Mouse (Mus musculus) intestine, embryonic 16.5 days (tissue): ENCODE data around the gene Tmem178. TPM values are rescaled to one million over a fixed set of nuclear protein-coding genes. Genes with fewer than 3 reads are reported as not detected.

Source experiments
- ATAC-seq: fragments of 200-750 bp; cut with Nextera tagmentation; 2 replicates; pipeline ENCODE4 v1.8.0; 2017; ENCODE audit warnings: moderate TSS enrichment, moderate library complexity
- H3K27ac ChIP-seq: fragments of 300-500 bp; sonication (generic); 2 replicates; pipeline ENCODE4 v1.5.1; 2014; ENCODE audit warnings: mild to moderate bottlenecking, low read length
- H3K27me3 ChIP-seq: fragments of 300-500 bp; sonication (generic); replicated peaks from 2 replicates; pipeline ENCODE4 v1.6.1; 2014; ENCODE audit warnings: low read length, control low read depth, mixed read lengths; ENCODE audit not compliant: control insufficient read depth, insufficient read depth
- H3K36me3 ChIP-seq: fragments of 300-500 bp; sonication (generic); 2 replicates; pipeline ENCODE4 v1.6.1; 2014; ENCODE audit warnings: low read length, control low read depth; ENCODE audit not compliant: control insufficient read depth, insufficient read depth
- H3K4me1 ChIP-seq: fragments of 300-500 bp; sonication (generic); 2 replicates; pipeline ENCODE4 v1.6.1; 2014; ENCODE audit warnings: low read length, control low read depth, mixed read lengths; ENCODE audit not compliant: control insufficient read depth, insufficient read depth
- H3K4me2 ChIP-seq: fragments of 300-500 bp; sonication (generic); 2 replicates; pipeline ENCODE4 v1.6.1; 2014; ENCODE audit warnings: low read depth, low read length, control low read depth
- H3K4me3 ChIP-seq: fragments of 300-500 bp; sonication (generic); 2 replicates; pipeline ENCODE4 v1.5.1; 2014; ENCODE audit warnings: mild to moderate bottlenecking, low read length
- H3K9ac ChIP-seq: fragments of 300-500 bp; sonication (generic); 2 replicates; pipeline ENCODE4 v1.6.1; 2014; ENCODE audit warnings: low read depth, low read length
- H3K9me3 ChIP-seq: fragments of 300-500 bp; sonication (generic); 2 replicates; pipeline ENCODE4 v1.6.1; 2016; ENCODE audit warnings: low read length, control low read depth; ENCODE audit not compliant: control insufficient read depth
- WGBS: fragments of 180-500 bp; shearing (Covaris S2); extraction: QIAGEN DNeasy Blood & Tissue Kit; methylation state at CpG from one replicate; pipeline ENCODE4 v1.1.7; 2014; 5-methylcytosine and 5-hydroxymethylcytosine counted together
- polyA plus RNA-seq: library from polyadenylated mRNA; unstranded; fragments of >200 nt; fragmentation: Nextera tagmentation; extraction: Ambion mirVana; gene quantifications from 2 replicates; pipeline ENCODE4 v1.2.1, GENCODE M21; 2015

Tmem178 gene
- polyA plus RNA-seq, 1 experiment from 2014 or later = 1.6 TPM

DNA sequence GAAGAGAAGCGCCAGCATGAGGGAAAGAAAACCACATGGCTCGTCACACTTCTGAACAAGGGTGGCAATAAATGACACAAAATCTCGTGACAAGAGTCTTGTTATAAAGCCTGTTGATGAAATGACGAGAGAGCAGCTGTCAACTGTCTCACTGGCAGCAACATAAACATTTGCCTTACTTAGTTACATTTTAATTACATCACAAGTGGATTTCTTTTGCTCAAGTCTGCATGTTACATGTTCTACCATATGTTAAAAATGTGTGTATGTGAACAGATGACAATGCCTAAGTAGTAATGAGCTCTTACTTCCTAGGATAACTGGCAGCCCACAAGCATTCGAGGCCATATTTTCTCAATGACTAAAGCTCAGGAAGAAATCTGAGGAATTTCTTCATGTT lies 90.9 kb downstream of the Tmem178 start:
- Histone ChIP-seq H3K4me1 (no peaks in the 10 kb centered on the region), H3K9ac (no peak overlapping the region), H3K9me3 (no peaks in the 10 kb centered on the region), H3K4me2 (no peak overlapping the region), H3K27ac (no peak overlapping the region), H3K36me3 (peaks cover 6% of the 10 kb centered on the region), H3K27me3 (no peaks in the 10 kb centered on the region), H3K4me3 (no peak overlapping the region)
- WGBS = 72% methylated on average over 5 of the region's 5 CpGs
- ATAC-seq = no peak

DNA sequence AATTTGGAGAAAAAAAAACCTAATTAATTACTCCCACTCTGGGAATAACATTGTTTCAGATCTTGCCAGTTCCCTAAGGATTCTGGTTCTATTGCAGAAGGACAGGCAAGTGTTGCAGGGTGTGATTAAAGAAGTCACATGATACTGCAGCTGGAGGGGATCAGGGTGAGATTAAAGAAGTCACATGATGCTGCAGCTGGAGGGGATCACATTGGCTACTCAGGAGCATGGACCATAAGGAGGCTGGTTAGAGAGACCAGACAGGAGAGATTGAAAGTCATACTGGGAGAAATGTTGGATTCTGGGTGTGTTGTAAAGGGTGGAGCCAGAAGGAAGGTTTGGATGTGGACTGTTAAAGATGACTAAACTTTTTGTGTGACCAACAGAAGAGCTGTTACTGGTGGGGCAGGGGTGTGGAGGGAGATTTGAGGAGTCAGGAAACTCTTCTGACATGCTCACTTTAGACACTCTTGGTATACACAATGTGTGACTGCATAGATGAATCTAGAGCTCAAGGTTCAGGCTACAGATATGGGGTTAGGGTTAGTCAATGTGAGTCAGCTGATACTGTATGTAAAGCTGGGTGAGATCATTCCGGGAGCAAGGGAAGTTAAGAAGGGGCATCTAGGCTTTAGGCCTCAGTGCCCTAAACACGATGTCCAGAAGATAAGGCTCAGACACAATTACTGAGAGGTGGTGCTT lies 94.4 kb downstream of the Tmem178 start:
- ATAC-seq = 0 out of 2 replicates have a peak, but pooled peaks have one; percentile 16
- WGBS = 86% methylated on average over 2 of the region's 2 CpGs
- H3K27ac ChIP-seq = no peak overlapping the region
- no peak overlapping the region for H3K4me2 ChIP-seq
- H3K9ac ChIP-seq = no peak overlapping the region
- no peaks in the 10 kb centered on the region for H3K9me3 ChIP-seq
- H3K4me1 ChIP-seq = no peaks in the 10 kb centered on the region
- H3K4me3 ChIP-seq = no peak overlapping the region
- H3K27me3 ChIP-seq = no peaks in the 10 kb centered on the region
- peaks cover 7% of the 10 kb centered on the region for H3K36me3 ChIP-seq

DNA sequence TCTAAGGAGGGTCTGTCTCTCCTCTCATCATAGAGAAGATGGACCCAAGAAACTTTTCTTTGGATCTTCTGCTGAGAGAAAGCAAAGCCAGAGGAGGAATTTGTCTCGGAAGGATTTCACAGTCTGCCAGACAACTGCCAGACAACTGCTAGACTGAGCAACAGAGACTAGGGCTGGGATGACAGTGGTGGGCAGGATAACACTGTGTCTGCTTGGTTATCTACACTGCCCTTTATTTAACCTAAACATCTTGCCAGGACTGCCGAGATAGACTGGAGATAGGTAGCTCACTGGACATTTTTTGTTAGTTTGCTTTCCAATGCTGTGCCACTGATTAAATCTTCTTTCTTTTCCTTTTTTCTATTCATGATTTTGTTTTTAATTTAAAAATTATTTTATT lies 97.2 kb downstream of the Tmem178 start:
- Histone ChIP-seq H3K36me3 (peaks cover 7% of the 10 kb centered on the region), H3K4me2 (no peak overlapping the region), H3K27ac (no peak overlapping the region), H3K27me3 (no peaks in the 10 kb centered on the region), H3K9ac (no peak overlapping the region), H3K4me1 (no peaks in the 10 kb centered on the region), H3K9me3 (no peaks in the 10 kb centered on the region), H3K4me3 (no peak overlapping the region)
- 60% methylated on average over 2 of the region's 2 CpGs for WGBS
- no peak for ATAC-seq

DNA sequence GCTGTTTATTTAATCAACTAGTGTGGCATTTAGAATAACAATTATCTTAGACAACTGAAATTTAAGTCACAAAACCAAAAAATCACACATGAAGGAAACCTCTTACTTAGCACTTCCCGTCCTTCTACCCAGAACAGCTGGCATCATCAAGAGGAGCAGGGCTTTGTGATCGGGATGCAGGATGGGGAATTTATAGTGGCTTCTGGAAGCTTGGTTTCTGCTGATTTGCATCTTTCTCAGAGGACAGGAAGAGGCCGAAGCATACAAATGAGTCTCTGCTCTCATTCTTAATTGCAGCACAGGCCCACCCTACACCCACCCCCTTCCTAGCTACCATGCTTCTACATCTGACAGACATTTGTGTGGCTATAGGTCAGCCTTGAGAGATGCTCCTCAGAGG lies 99.9 kb downstream of the Tmem178 start:
- Histone ChIP-seq H3K4me1 (0 out of 2 replicates have a peak, but pooled peaks cover 3% of the 10 kb centered on the region), H3K36me3 (peaks cover 7% of the 10 kb centered on the region), H3K27me3 (no peaks in the 10 kb centered on the region), H3K9ac (no peak overlapping the region), H3K4me3 (no peak overlapping the region), H3K27ac (no peak overlapping the region), H3K9me3 (no peaks in the 10 kb centered on the region), H3K4me2 (no peak overlapping the region)
- WGBS = 78% methylated on average over 3 of the region's 3 CpGs
- no peak for ATAC-seq

DNA sequence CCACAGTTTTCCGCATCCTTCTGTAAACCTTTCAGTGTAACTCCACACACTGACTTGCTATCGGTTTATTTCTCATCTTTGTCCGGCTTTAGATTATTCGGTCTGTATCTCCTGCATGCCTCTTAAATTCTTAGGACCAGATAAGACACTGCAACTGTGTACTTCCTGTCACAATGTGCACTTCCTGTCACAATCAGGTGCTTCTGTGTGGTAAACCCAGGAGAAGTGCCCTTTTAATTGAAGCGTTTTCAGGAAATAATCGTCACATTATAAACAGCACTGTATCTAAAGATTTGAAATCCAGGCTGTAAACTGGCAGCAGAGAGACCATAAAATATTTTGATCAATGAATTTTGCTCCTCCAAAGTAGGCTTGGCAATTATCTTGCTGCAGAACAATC lies 100.7 kb downstream of the Tmem178 start:
- Histone ChIP-seq H3K27me3 (no peaks in the 10 kb centered on the region), H3K9me3 (no peaks in the 10 kb centered on the region), H3K9ac (no peak overlapping the region), H3K36me3 (peaks cover 4% of the 10 kb centered on the region), H3K4me3 (no peak overlapping the region), H3K4me1 (0 out of 2 replicates have a peak, but pooled peaks cover 3% of the 10 kb centered on the region), H3K27ac (no peak overlapping the region), H3K4me2 (no peak overlapping the region)
- ATAC-seq = no peak
- WGBS = 93% methylated on average over 6 of the region's 6 CpGs

DNA sequence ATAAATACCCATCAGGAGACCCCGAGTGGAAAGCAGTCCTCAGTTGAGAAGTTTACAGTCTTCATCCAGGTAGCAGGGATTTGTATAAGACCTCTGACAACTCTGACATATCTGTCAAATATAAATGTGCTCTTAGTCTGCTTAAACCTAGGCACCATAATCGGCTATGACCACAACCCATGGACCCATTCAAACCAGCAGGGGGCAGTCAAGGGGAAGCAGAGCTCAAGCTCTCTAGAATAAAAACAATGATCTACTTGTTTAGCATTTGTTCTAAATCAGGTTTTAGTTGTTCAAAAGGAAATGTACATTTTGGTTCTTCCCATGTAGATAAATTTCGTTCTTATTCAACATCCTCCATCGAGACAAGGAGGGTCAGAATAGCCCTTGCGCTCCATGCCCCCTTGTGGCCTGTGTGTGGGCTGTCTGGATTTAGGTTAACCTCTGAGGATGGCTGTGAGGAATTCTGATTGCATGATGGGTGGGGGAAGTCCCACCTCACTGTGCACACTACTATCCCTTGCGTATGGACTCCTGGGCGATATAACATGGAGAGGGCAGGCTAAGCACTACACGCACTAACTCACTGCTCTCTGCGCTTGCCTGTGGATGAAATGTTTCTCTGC lies 101.2 kb downstream of the Tmem178 start:
- H3K4me2 ChIP-seq = no peak overlapping the region
- H3K4me3 ChIP-seq = no peak overlapping the region
- H3K36me3 ChIP-seq = no peaks in the 10 kb centered on the region; the same call in 1 of the 2 replicates
- H3K9me3 ChIP-seq = no peaks in the 10 kb centered on the region
- no peaks in the 10 kb centered on the region for H3K27me3 ChIP-seq
- WGBS = 85% methylated on average over 9 of the region's 9 CpGs
- no peak overlapping the region for H3K27ac ChIP-seq
- no peak for ATAC-seq
- H3K4me1 ChIP-seq = 0 out of 2 replicates have a peak, but pooled peaks cover 3% of the 10 kb centered on the region
- no peak overlapping the region for H3K9ac ChIP-seq

DNA sequence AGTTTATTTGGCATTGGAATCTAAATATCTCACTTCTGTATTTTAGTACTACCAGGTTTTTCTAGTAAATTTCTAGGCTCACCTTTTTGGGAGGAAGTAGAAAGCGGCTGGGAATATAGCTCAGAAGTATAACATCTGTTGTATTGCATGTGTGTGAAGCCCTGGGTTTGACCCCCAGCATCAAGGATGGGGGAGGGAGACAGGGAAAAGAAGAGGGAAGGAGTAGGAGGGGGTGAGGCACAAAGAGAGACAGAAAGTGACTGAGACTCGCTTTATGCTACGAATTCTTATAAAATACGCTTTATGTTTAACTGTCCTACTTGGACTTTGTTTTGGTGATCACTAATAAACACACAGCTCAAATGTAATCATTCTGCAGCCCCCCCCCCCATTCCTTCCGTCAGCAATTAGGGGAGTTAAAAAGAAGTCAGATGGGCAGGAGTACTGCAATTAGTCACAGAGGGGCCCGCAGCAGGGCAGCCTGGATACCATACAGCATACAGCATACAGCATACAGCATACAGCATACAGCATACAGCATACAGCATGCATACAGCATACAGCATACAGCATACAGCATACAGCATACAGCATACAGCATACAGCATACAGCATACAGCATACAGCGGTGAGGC lies 103.6 kb downstream of the Tmem178 start:
- H3K27me3 ChIP-seq = no peaks in the 10 kb centered on the region
- H3K4me2 ChIP-seq = no peak overlapping the region
- H3K9me3 ChIP-seq = no peaks in the 10 kb centered on the region
- H3K4me1 ChIP-seq = 0 out of 2 replicates have a peak, but pooled peaks cover 3% of the 10 kb centered on the region
- peaks cover 2% of the 10 kb centered on the region; the same call in 1 of the 2 replicates for H3K36me3 ChIP-seq
- 64% methylated on average over 7 of the region's 7 CpGs for WGBS
- no peak overlapping the region for H3K4me3 ChIP-seq
- peak; percentile 55; the same call in 1 of the 2 replicates for ATAC-seq
- H3K9ac ChIP-seq = no peak overlapping the region
- H3K27ac ChIP-seq = 0 out of 2 replicates have a peak overlapping the region, but pooled peaks have one; percentile 19

Other genes starting within 250 kb of the Tmem178 start
- 15.2 and 16.9 TPM in 2 replicates for gene Map4k3, start 216.1 kb upstream of the Tmem178 start, polyA plus RNA-seq
- 11.9 TPM in 2 replicates for gene Thumpd2, start 120.5 kb downstream of the Tmem178 start, polyA plus RNA-seq